Mouse (Mus musculus): ENCODE measurements around the gene Lce3b.

The Lce3b gene

GRCm38 (mm10) chr3:92932679-92933078, at the start of gene Lce3b:
TSS of gene Lce3b (plus strand) at chr3:92932979.
- no peak for DNase-seq

GRCm38 (mm10) chr3:92894063-92894462, 38.7 kb upstream of the Lce3b start:
- peak; percentile 18 for DNase-seq

GRCm38 (mm10) chr3:92894489-92894888, 38.3 kb upstream of the Lce3b start:
- DNase-seq: no peak

GRCm38 (mm10) chr3:92902992-92903391, 29.8 kb upstream of the Lce3b start:
- DNase-seq: peak; percentile 49

GRCm38 (mm10) chr3:92903640-92904039, 29.1 kb upstream of the Lce3b start:
- no peak for DNase-seq

GRCm38 (mm10) chr3:92905182-92905581, 27.6 kb upstream of the Lce3b start:
- DNase-seq: no peak

GRCm38 (mm10) chr3:92907571-92907970, 25.2 kb upstream of the Lce3b start:
- peak; percentile 53 for DNase-seq

GRCm38 (mm10) chr3:92920364-92920763, 12.4 kb upstream of the Lce3b start:
- DNase-seq: peak; percentile 35

GRCm38 (mm10) chr3:92926130-92926529, 6.6 kb upstream of the Lce3b start, which contains the start of gene Lce3a:
TSS of gene Lce3a (minus strand) at chr3:92926230.
- DNase-seq: no peak

- no peak for DNase-seq
Measured at GRCm38 (mm10) chr3:92944186-92944585, 11.4 kb downstream of the Lce3b start, which contains the start of gene Lce3c. TSS of gene Lce3c (plus strand) at chr3:92944486.

GRCm38 (mm10) chr3:92957090-92957489, 24.3 kb downstream of the Lce3b start, which contains the start of gene Lce3d:
TSS of gene Lce3d (plus strand) at chr3:92957390.
- no peak for DNase-seq

- DNase-seq: no peak
Measured at GRCm38 (mm10) chr3:92966761-92967160, 34.0 kb downstream of the Lce3b start, which contains the start of gene Lce3e. TSS of gene Lce3e (plus strand) at chr3:92967061.

- no peak for DNase-seq
Measured at GRCm38 (mm10) chr3:92978484-92978883, 45.7 kb downstream of the Lce3b start.

All from kidney, postnatal 10 days (tissue).